Mouse (Mus musculus): ENCODE results near the gene Acta2.
"Not testable (repeated sequence)": the region's sequence is repeated elsewhere in the genome, so short reads cannot be mapped to it uniquely, and the experiment has no call there.

Acta2 gene

GRCm38 (mm10) chr19:34220732-34221380 lies 34.5 kb downstream of the Acta2 start:
- DNase-seq (ENCODE audit: low spot score in 2 of 2) = no peak

DNA sequence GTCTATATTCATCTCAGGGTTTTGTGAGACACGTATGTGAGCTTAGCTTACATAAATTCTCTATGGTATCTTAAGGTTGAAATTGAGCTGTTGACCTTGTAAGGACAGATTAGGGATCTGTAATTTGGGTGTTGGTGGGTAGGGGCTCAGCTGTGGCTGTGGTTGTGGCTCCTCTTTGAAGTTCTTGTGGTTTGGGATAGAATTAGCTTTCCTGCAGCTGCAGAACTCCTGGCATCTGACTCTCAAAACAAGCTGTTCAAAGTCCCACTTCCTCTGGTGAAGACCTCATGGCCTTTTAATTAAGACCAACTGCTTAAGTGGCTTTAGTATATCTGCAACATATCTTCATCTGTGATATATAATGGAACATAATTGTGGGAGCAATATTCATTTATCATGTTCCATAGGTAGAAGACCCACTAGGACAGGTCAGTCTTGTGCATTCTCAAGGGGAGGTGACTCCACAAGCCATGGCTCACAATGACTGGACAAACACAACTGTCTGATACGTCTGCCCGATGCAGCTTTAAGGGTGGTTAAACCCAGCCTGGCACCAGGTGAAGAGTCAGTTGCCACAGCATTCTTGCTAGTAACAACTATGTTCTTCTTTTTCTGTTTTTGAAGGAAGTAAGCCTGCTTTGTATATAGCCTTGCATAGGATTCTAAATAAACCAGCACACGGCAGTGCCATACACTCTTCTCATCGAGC lies 36.0 kb downstream of the Acta2 start:
- DNase-seq (ENCODE audit: low spot score in 2 of 2) = no peak

DNA sequence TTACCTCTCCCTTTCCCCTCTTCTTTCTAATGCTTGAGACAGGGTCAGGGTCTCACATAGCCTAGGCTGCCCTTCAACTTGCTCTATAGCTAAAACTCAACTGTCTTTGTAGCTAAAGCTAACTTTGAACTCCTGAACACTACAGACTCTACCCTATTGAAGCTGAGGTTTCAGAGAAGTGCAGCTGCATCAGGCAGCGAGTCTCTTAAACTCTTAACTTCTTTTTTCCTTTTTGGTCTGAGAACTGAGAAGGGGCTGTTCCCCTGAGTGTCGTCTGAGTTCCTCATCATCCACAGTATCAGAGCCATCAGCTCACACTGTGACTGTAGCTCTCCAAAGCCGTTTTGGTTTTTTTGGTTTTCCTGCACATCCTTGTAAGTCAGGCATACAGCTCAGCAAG lies 37.6 kb downstream of the Acta2 start:
- no peak for DNase-seq (ENCODE audit: low spot score in 2 of 2)

DNA sequence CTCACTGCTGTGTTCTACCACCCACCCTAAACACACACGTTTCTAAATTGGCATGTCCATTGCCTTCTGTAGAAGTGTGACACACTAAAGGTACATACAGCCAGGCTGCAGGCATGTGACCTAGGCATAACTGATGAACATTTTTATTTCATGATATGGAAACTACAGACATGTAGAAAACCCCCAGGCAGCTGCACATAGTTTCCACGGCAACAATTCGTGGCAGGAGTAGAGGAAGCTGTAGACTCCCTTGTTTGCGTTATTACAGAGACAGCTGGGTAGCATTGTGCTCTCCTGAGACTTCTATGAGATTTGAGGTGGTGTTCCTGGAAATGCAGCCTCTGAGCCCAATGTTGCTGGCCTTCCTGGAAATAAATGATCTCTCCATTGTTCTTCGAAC lies 38.4 kb downstream of the Acta2 start:
- DNase-seq (ENCODE audit: low spot score in 2 of 2) = no peak

- no peak for DNase-seq (ENCODE audit: low spot score in 2 of 2)
Measured at GRCm38 (mm10) chr19:34214136-34214535, 41.3 kb downstream of the Acta2 start.

GRCm38 (mm10) chr19:34213251-34213645 lies 42.1 kb downstream of the Acta2 start:
- no peak for DNase-seq (ENCODE audit: low spot score in 2 of 2)

DNA sequence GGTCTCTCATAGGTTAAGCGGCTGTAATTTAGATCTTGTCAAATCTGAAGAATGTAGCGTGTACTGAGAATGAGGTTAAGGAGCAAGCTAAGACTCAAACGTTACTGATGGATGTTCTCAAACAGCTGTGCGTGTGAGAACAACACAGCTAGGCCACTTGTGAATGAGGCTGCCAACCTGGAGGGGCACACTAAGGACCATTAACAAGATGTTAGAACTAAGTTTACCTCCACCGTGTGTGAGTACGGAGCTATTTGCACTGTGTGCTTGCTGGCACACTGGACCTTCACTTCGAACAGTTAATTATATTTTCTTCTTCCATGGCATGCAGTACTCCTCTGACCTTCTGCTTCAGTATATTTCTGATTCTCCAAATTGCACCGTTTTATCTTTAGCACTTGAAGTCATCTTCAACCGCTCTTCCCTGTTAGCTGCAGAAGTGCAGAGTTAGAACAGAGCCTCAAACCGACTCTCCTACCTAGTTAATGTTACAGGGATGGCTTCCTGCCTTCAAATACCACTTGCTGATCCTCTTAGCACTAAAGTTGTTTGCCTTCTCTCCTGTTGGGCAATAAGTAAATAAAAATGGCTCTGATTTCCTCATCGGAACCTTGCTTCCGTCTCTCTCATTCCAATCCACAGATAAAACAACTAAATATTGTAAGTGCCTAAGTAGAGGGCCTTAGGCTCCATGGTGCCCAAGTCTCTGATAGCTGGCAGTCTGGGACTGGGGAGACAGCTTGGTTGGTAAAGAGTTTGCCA lies 42.7 kb downstream of the Acta2 start:
- no peak for DNase-seq (ENCODE audit: low spot score in 2 of 2)

DNA sequence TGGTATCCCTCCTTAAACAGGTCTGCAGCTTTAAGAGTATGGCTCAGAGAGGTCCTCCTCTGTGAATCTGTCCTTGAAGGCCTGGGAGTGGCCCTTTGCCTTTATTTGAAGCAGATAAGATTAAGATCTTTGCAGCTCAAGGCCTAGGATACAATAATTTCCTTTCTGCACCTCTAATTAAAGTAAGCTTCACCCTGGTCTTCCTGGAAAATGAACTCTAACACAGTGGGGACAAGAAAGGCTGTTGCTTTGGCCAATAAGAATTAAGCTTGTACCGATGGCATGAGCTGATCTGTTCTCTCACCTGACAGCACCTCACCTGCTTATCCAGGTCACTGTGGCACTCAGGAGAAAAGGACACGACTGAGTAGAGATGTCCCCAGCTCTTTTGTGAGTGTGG lies 44.5 kb downstream of the Acta2 start:
- DNase-seq (ENCODE audit: low spot score in 2 of 2) = no peak

GRCm38 (mm10) chr19:34209930-34210581 lies 45.3 kb downstream of the Acta2 start:
- DNase-seq (ENCODE audit: low spot score in 2 of 2) = no peak

DNA sequence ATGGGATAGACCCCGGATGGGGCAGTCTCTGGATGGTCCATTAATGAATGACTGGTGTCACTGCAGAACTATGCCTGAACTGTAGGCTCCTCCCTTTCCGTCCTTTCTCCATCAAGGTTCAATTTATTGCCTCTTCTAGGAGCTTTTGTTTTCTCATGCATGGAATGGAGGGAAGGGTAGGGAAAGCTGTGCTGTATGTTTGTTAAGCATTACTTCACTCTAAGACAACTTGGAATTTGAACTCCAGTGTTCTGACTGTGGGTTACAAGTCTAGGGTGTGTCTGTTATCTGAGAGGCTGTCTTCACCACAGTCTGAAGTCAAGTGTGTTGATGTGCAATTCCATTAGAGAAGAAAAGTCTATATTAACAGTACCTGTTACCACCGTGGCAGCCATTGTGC lies 46.4 kb downstream of the Acta2 start:
- DNase-seq (ENCODE audit: low spot score in 2 of 2) = no peak

- DNase-seq (ENCODE audit: low spot score in 2 of 2) = no peak
Measured at GRCm38 (mm10) chr19:34206760-34207440, 48.5 kb downstream of the Acta2 start.

DNA sequence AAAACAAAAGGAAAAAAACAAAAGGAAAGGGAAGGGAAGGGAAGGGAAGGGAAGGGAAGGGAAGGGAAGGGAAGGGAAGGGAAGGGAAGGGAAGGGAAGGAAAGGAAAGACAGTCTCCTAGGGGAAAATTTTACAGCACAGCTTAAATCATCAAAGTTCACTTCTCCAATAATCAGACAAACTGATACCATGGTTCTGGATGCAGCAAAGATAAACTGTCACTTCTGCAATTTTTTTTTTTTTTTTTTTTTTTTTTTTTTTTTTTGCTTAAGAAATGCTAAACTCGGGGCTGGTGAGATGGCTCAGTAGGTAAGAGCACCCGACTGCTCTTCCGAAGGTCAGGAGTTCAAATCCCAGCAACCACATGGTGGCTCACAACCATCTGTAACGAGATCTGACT lies 49.3 kb downstream of the Acta2 start:
- DNase-seq (ENCODE audit: low spot score in 2 of 2) = not testable (repeated sequence)

GRCm38 (mm10) chr19:34202668-34203067 lies 52.7 kb downstream of the Acta2 start:
- no peak for DNase-seq (ENCODE audit: low spot score in 2 of 2)

DNA sequence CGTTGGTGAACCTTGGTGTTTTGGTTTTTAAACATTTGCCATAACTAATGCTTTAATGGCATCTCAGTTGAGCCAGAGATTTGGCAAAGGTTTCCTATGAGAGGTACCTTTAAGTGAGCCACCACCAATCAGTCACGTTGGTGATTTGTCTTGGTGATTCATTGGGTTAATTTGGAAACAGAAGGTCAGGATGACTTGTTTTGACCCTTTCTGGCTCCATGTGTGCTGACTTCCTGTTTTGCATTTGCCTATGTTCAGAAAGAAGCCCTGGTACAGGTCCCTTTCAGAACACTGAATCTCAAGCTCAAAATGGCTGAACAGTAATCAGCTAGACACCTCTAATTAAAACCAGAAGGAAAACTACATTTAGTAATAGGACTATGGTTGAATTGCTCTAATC lies 55.9 kb downstream of the Acta2 start:
- no peak for DNase-seq (ENCODE audit: low spot score in 2 of 2)

- DNase-seq (ENCODE audit: low spot score in 2 of 2) = no peak
Measured at GRCm38 (mm10) chr19:34198901-34199300, 56.5 kb downstream of the Acta2 start.

GRCm38 (mm10) chr19:34198066-34198465 lies 57.3 kb downstream of the Acta2 start:
- no peak for DNase-seq (ENCODE audit: low spot score in 2 of 2)

GRCm38 (mm10) chr19:34195031-34195430 lies 60.4 kb downstream of the Acta2 start:
- no peak for DNase-seq (ENCODE audit: low spot score in 2 of 2)

DNA sequence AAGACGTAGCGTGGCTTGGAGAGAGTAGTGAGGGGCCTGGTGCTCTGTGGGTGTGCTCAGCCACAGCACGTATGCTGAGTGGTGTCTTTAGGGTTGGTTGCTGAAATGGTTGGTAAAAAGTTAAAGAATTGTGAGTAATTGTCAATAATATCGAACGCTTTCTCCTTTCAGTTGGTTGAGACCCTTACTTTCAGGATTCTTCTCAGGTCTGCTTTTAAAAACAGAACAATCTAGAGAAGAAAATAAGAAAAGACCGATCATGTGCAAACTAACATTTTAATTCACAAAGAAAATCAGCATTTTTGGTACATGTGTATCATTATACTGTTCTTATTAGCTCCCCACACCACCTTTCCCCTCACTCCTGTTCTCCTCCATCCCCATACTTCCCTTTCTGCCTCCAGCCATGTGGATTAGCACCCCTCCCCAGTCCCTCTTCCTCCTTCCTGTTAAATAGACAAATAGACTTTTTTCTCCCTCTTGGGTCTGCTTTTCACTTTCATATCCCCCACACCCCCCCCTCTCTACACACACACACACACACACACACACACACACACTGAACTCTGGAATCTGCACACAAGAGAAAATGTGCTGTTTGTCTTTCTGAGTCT lies 61.2 kb downstream of the Acta2 start:
- DNase-seq (ENCODE audit: low spot score in 2 of 2) = no peak

- DNase-seq (ENCODE audit: low spot score in 2 of 2) = no peak
Measured at GRCm38 (mm10) chr19:34193683-34194082, 61.7 kb downstream of the Acta2 start.

DNA sequence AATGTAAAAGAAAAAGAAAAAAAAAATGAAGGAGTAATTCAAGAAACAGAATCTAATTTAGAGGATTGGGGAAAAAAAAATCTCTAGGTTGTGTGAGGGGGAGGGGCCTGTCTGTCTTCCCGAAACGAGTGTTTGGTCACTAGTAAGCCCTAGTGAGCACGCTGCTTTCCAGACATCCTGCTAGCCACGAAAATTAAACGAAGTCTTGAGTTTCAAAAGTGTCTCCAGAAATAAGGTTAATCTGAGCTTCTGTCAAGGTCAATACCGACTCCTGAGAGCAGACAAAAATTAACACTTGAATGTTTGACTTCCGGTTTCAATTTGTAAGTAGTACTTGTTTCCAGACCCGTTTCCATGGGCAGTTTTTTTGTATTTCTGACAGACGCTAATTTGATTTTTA lies 62.2 kb downstream of the Acta2 start:
- DNase-seq (ENCODE audit: low spot score in 2 of 2) = no peak

Measured in spleen, postnatal 14 days (tissue).